Mouse (Mus musculus) MEL (cell line): ENCODE results near the gene 1700017B05Rik. TPM values are rescaled to one million over a fixed set of nuclear protein-coding genes. Genes with fewer than 3 reads are reported as not detected.

Source experiments
- DNase-seq: peaks from one replicate; pipeline ENCODE4 v3.0.0; 2011; ENCODE audit warnings: low read depth, low spot score
- H3K27ac ChIP-seq: 2 replicates; pipeline ENCODE4 v1.5.1; 2012; ENCODE audit warnings: low read depth, mild to moderate bottlenecking, control low read depth, low read length, moderate library complexity; ENCODE audit not compliant: control insufficient read depth
- H3K27me3 ChIP-seq, 2 experiments: fragments of 150-350 bp in 1 of 2; sonication (generic) in 1 of 2; 2 replicates each; pipeline ENCODE4 v1.6.1; 2012; ENCODE audit warnings: low read length in 2 of 2, mild to moderate bottlenecking in 2 of 2, improper control_type of control experiment in 1 of 2, moderate library complexity in 1 of 2; ENCODE audit not compliant: insufficient read depth in 2 of 2, control insufficient read depth in 1 of 2
- H3K36me3 ChIP-seq, 2 experiments: 2 replicates each; pipeline ENCODE4 v1.6.1; 2012 to 2014; ENCODE audit warnings: low read length in 2 of 2, improper control_type of control experiment in 1 of 2, inconsistent platforms in 1 of 2, mild to moderate bottlenecking in 1 of 2; ENCODE audit not compliant: insufficient read depth in 2 of 2, control insufficient read depth in 1 of 2
- H3K4me1 ChIP-seq, 2 experiments: fragments of 150-350 bp in 1 of 2; sonication (generic) in 1 of 2; 2 replicates each; pipeline ENCODE4 v1.6.1; 2012; ENCODE audit warnings: low read length in 2 of 2, improper control_type of control experiment in 1 of 2, mild to moderate bottlenecking in 1 of 2; ENCODE audit not compliant: insufficient read depth in 2 of 2, control insufficient read depth in 1 of 2
- H3K4me3 ChIP-seq, 2 experiments: fragments of 150-350 bp in 1 of 2; sonication (generic) in 1 of 2; 2 replicates each; pipeline ENCODE4 v1.5.1; 2012; ENCODE audit warnings: low read depth in 2 of 2, low read length in 2 of 2, mild to moderate bottlenecking in 2 of 2, moderate library complexity in 2 of 2, control low read depth in 1 of 2, improper control_type of control experiment in 1 of 2; ENCODE audit not compliant: control insufficient read depth in 1 of 2, insufficient read depth in 1 of 2
- H3K79me2 ChIP-seq: 2 replicates; pipeline ENCODE4 v1.6.1; 2012; ENCODE audit warnings: mild to moderate bottlenecking, low read length, moderate library complexity; ENCODE audit not compliant: control insufficient read depth, poor library complexity, insufficient read depth
- H3K9ac ChIP-seq: 2 replicates; pipeline ENCODE4 v1.6.1; 2012; ENCODE audit warnings: low read depth, mild to moderate bottlenecking, control low read depth, low read length, moderate library complexity; ENCODE audit not compliant: control insufficient read depth, poor library complexity, severe bottlenecking
- H3K9me3 ChIP-seq: fragments of 150-350 bp; sonication (generic); replicated peaks from 2 replicates; pipeline ENCODE4 v1.6.1; 2012; ENCODE audit warnings: mild to moderate bottlenecking, low read length, improper control_type of control experiment, moderate library complexity; ENCODE audit not compliant: insufficient read depth
- CTCF ChIP-seq, 3 experiments: IDR thresholded peaks in 2 of 3; conservative IDR thresholded peaks in 1 of 3; 2 replicates each; pipeline ENCODE4 v1.5.1; 2011 to 2012; ENCODE audit warnings: low read length in 3 of 3, low read depth in 2 of 3, mild to moderate bottlenecking in 2 of 3, improper control_type of control experiment in 1 of 3, inconsistent platforms in 1 of 3, mixed read lengths in 1 of 3, moderate library complexity in 1 of 3; ENCODE audit not compliant: control insufficient read depth in 1 of 3, insufficient read depth in 1 of 3, poor library complexity in 1 of 3, severe bottlenecking in 1 of 3
- EP300 ChIP-seq, 2 experiments: IDR thresholded peaks; 2 replicates each; pipeline ENCODE4 v1.6.1; 2011; ENCODE audit warnings: improper control_type of control experiment in 2 of 2, low read length in 2 of 2, low read depth in 1 of 2, mild to moderate bottlenecking in 1 of 2
- ETS1 ChIP-seq: IDR thresholded peaks from 2 replicates; pipeline ENCODE4 v1.6.1; 2012; ENCODE audit warnings: low read depth, mild to moderate bottlenecking, inconsistent platforms, low read length, improper control_type of control experiment, moderate library complexity
- GATA1 ChIP-seq: IDR thresholded peaks from 2 replicates; pipeline ENCODE4 v1.6.1; 2011; ENCODE audit warnings: low read depth, low read length, improper control_type of control experiment
- JUND ChIP-seq: IDR thresholded peaks from 2 replicates; pipeline ENCODE4 v1.6.1; 2011; ENCODE audit warnings: low read depth, mild to moderate bottlenecking, improper control_type of control experiment, low read length
- KAT2A ChIP-seq: conservative IDR thresholded peaks from 2 replicates; pipeline ENCODE4 v1.6.1; 2012; ENCODE audit warnings: low read depth, low read length, improper control_type of control experiment, inconsistent platforms
- NRF1 ChIP-seq: IDR thresholded peaks from 2 replicates; pipeline ENCODE4 v1.6.1; 2014; ENCODE audit warnings: low read depth, mild to moderate bottlenecking, inconsistent platforms, low read length, improper control_type of control experiment, moderate library complexity; ENCODE audit not compliant: poor library complexity, insufficient read depth, severe bottlenecking
- POLR2A ChIP-seq, 2 experiments: IDR thresholded peaks; 2 replicates each; pipeline ENCODE4 v1.6.1; 2011 to 2012; ENCODE audit warnings: low read length in 2 of 2, mild to moderate bottlenecking in 2 of 2, control low read depth in 1 of 2, improper control_type of control experiment in 1 of 2, low read depth in 1 of 2, moderate library complexity in 1 of 2; ENCODE audit not compliant: control insufficient read depth in 1 of 2, insufficient read depth in 1 of 2, poor library complexity in 1 of 2
- POLR2AphosphoS5 ChIP-seq: IDR thresholded peaks from 2 replicates; pipeline ENCODE4 v1.6.1; 2012; ENCODE audit warnings: low read depth, borderline replicate concordance, mild to moderate bottlenecking, inconsistent platforms, low read length, moderate library complexity, mixed read lengths
- RAD21 ChIP-seq: IDR thresholded peaks from 2 replicates; pipeline ENCODE4 v1.6.1; 2011; ENCODE audit warnings: mild to moderate bottlenecking, low read depth, low read length, improper control_type of control experiment
- RCOR1 ChIP-seq: IDR thresholded peaks from 2 replicates; pipeline ENCODE4 v1.6.1; 2012; ENCODE audit warnings: low read depth, mild to moderate bottlenecking, inconsistent platforms, low read length, improper control_type of control experiment
- SIN3A ChIP-seq: IDR thresholded peaks from 2 replicates; pipeline ENCODE4 v1.6.1; 2012; ENCODE audit warnings: low read length, improper control_type of control experiment, inconsistent platforms
- SMC3 ChIP-seq: IDR thresholded peaks from 2 replicates; pipeline ENCODE4 v1.6.1; 2011; ENCODE audit warnings: low read depth, low read length, improper control_type of control experiment
- TAL1 ChIP-seq: IDR thresholded peaks from 2 replicates; pipeline ENCODE4 v1.6.1; 2012; ENCODE audit warnings: mild to moderate bottlenecking, inconsistent platforms, low read length, moderate library complexity, mixed read lengths
- TCF12 ChIP-seq: IDR thresholded peaks from 2 replicates; pipeline ENCODE4 v1.6.1; 2014; ENCODE audit warnings: low read depth, mild to moderate bottlenecking, inconsistent platforms, low read length, improper control_type of control experiment, moderate library complexity
- ZC3H11A ChIP-seq: IDR thresholded peaks from 2 replicates; pipeline ENCODE4 v1.6.1; 2012; ENCODE audit warnings: low read depth, mild to moderate bottlenecking, inconsistent platforms, low read length, improper control_type of control experiment
- ZNF384 ChIP-seq: IDR thresholded peaks from 2 replicates; pipeline ENCODE4 v1.6.1; 2012; ENCODE audit warnings: low read depth, mild to moderate bottlenecking, inconsistent platforms, low read length, improper control_type of control experiment
- polyA plus RNA-seq, 2 experiments: library from polyadenylated mRNA; stranded (reverse) in 1 of 2; unstranded in 1 of 2; fragments of >175 nt in 1 of 2; fragments of >200 nt in 1 of 2; gene quantifications; 2 replicates each; pipeline versions ENCODE4 v1.2.1 to v1.2.4; 2012; ENCODE audit warnings: low replicate concordance in 2 of 2, low read depth in 1 of 2; ENCODE audit not compliant: insufficient read length in 2 of 2, insufficient read depth in 1 of 2, missing spikeins in 1 of 2
- total RNA-seq: library from RNA; depleted of rRNA; stranded (reverse); fragments of 300-350 nt; gene quantifications from 2 replicates; pipeline ENCODE4 v1.2.3, GENCODE M21; 2012

1700017B05Rik gene
- total and polyA plus RNA-seq, 3 experiments, result 52.7 to 76.5 TPM; not detected in 1

- Histone ChIP-seq H3K27me3 (no peaks in the 10 kb centered on the region), H3K79me2 (no peaks in the 10 kb centered on the region), H3K4me1 (peaks cover 8 to 12% of the 10 kb centered on the region in 2 experiments), H3K9ac (no peak overlapping the region), H3K36me3 (peaks cover 0 to 14% of the 10 kb centered on the region in 2 experiments; a peak in 2 of 4 replicates), H3K4me3 (no peak overlapping the region), H3K27ac (no peak overlapping the region), H3K9me3 (no peaks in the 10 kb centered on the region)
- TF ChIP-seq POLR2AphosphoS5, result no peak
- peak; percentile 84 for TF ChIP-seq TCF12
- peak; percentile 62 for TF ChIP-seq ETS1
- TF ChIP-seq TAL1, result peak; percentile 4; the same call in 1 of the 2 replicates
- peak; percentile 57 to 66 for TF ChIP-seq EP300 (IDR thresholded peaks at IDR 0.05; ENCODE audit: low read depth in 1 of 2, low read length in 2 of 2)
- peak; percentile 62; the same call in 1 of the 2 replicates for TF ChIP-seq ZNF384
- TF ChIP-seq GATA1, result peak; percentile 75
- no peak for TF ChIP-seq KAT2A
- no peak for TF ChIP-seq NRF1
- peak; percentile 47; the same call in 1 of the 2 replicates for TF ChIP-seq SIN3A
- peak; percentile 62 for TF ChIP-seq RCOR1
- peak; percentile 58 for DNase-seq
These were observed 49.8 kb downstream of the 1700017B05Rik start for GRCm38 (mm10) chr9:57212448-57213222.

GRCm38 (mm10) chr9:57209316-57209715 lies 53.1 kb downstream of the 1700017B05Rik start:
- no peak for TF ChIP-seq JUND
- TF ChIP-seq POLR2AphosphoS5, result no peak
- peak; percentile 91 for TF ChIP-seq RAD21
- no peak for TF ChIP-seq POLR2A (IDR thresholded peaks at IDR 0.05; ENCODE audit: control insufficient read depth in 1 of 2, insufficient read depth in 1 of 2, low read depth in 1 of 2, low read length in 2 of 2, poor library complexity in 1 of 2)
- TF ChIP-seq CTCF (IDR thresholded peaks at IDR 0.05 in 2 of 3, conservative IDR thresholded peaks at IDR 0.05 in 1 of 3; ENCODE audit: control insufficient read depth in 1 of 3, insufficient read depth in 1 of 3, low read depth in 2 of 3, low read length in 3 of 3, poor library complexity in 1 of 3, severe bottlenecking in 1 of 3), result peak; percentile 51 to 84 (median 76)
- TF ChIP-seq SMC3, result peak; percentile 80
- TF ChIP-seq ZNF384, result peak; percentile 12; the same call in 1 of the 2 replicates
- TF ChIP-seq RCOR1, result 0 out of 2 replicates have a peak, but pooled peaks have one; percentile 20
- peak; percentile 80 for TF ChIP-seq ZC3H11A
- TF ChIP-seq GATA1, result peak; percentile 88
- no peak overlapping the region for H3K9ac ChIP-seq
- no peak overlapping the region for H3K4me3 ChIP-seq
- H3K79me2 ChIP-seq, result no peaks in the 10 kb centered on the region
- H3K27me3 ChIP-seq, result no peaks in the 10 kb centered on the region
- H3K36me3 ChIP-seq, result peaks cover 0 to 6% of the 10 kb centered on the region in 2 experiments; a peak in 2 of 4 replicates
- H3K9me3 ChIP-seq, result no peaks in the 10 kb centered on the region
- DNase-seq, result peak; percentile 63
- no peak overlapping the region for H3K27ac ChIP-seq
- H3K4me1 ChIP-seq, result peaks cover 6 to 8% of the 10 kb centered on the region in 2 experiments; a peak in 3 of 4 replicates
